Mouse (Mus musculus): ENCODE data around the gene Rxrg.

Gene Rxrg

DNA sequence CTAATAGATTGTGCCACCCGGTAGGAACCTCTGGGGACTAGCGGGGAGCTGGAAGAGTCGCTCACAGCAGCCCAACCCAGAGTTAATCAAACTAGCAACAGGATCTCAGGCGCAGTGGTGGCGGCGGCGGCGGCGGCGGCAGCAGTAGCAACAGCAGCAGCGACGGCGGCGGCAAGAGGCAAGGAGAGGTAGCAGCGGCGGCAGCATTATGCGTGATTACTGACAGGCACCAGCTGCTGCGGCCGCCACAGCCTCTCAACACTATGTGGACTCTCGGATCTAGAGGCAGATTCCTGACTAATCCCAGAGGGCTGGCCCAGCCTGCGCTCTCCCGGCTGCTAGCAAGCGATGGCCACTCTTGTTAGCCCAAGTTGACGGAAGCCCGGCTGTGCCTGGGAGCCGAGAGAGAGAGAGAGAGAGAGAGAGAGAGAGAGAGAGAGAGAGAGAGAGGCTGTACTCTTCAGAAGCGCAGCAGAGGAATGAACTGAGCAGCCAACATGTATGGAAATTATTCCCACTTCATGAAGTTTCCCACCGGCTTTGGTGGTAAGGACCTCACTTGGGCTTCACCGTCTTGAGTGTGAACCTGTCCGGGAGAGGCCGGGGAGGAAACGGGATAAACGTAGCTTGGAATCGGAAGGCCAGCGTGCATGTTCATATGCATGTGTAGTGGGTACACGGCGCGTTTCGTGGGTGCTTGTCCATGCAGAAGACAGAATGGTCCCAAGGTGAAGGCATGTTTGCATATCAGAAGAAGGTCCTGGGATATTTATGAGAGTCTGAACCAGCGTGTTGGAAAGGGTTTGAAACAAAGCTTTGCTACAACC lies at the start of gene Rxrg:
Rxrg (plus strand) TSS at position 130 of the 827 bp plus-strand sequence.
- in situ Hi-C loops (cut with MseI, MboI): no loop called here

DNA sequence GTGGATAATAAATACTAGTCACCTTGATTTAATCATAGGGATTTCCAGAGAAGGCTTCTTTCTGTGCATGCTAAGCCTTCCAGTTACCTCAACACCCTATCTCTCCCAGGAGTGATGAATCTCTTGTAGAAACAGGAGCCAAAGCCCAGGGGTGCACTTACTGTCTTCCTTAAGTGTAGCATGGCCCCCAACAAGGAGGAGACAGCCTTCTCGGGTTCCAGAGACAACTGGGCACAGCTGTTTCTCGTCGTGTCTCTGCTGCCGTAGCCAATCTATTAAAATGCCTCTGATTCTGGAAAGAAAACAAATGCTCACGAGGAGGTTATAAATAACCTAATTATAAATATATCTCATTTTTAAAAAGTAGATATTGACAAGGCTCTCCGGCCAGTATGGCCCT lies 48.9 kb upstream of the Rxrg start:
- in situ Hi-C loops (cut with MseI, MboI): no loop called here

DNA sequence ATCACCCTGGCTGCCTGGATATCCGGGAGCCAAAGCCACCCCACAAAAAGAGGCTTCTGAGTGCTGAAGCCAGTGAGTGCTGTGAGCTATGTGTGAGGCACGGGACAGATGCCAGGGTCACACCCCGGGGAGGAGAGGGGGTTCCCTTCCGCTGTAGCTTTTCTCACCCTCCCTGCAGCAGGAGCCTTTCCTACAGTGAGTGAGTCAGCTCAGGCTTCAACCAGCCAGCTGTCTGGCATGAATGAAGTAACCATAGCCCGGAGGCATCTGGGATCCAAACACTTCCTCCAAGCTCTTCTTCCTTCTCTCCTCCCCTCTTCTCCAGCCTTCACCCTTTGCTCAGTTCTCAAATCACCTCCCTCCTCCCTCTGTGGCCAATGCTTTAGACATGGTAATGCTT lies 46.6 kb upstream of the Rxrg start:
- in situ Hi-C loops (cut with MseI, MboI): no loop called here

DNA sequence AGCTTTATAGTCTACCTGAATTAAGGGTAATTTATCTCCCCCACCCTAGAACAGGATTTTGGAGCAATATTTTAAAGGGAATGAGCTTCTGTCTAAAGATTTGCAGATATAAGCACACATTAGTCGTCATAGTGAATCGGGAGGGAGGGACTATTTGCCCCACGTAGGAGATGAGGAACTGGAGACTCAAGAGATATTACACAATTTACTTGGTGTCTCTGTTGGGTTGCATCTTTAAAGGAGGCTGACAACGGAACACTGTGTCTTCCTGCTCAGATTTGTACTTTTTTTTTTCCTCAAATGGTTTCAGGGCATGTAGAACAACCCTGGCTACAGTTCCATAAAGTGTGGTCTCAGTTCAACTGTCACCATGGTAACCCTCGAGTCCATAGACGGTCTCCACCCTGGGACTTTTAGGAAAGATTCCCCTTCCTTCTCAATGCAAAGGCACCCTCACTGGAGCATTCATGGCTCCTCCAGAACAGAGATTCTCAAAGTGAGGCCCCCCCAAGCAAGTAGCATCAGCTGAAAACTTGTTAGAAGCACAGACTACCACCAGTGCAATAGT lies 44.1 kb upstream of the Rxrg start:
- in situ Hi-C loops (cut with MseI, MboI): no loop called here

DNA sequence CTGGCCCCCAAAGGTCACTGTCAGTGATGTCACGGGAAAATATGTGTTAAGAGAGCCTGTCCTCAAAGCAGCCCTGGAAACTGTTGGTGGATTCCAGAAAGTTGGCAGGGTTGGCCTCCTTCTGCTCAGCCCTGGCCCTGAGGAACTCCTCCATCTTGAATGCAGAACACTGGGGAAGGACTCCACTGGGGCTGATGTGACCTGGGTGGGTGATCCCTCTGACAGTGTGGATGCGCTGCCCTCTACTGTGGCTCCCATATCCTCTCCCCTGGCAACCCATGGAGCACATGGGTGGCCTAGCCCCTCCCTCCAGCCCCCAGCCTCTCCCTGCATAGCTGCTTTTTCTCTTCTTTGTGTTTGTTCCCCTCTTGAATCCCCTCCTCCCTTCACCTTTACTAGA lies 31.6 kb upstream of the Rxrg start:
- in situ Hi-C loops (cut with MseI, MboI): no loop called here

DNA sequence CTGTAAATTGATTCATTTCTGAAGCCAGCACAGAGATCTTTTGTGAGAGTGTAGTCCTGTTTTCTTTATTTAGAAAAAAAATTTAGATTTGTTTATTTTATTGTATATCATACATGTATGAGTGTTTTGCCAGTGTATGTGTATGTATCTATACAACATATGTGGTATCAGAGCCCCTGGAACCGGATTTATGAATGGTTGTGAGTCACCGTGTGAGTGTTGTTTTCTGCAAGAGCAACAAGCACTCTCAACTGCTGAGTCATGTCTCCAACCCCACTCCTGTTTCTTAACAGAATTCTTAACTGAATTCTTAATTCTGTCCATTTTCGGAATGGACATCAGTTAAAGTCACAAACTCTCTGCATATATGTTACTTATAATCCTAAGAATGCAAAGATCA lies 19.1 kb upstream of the Rxrg start:
- in situ Hi-C loops (cut with MseI, MboI): no loop called here

DNA sequence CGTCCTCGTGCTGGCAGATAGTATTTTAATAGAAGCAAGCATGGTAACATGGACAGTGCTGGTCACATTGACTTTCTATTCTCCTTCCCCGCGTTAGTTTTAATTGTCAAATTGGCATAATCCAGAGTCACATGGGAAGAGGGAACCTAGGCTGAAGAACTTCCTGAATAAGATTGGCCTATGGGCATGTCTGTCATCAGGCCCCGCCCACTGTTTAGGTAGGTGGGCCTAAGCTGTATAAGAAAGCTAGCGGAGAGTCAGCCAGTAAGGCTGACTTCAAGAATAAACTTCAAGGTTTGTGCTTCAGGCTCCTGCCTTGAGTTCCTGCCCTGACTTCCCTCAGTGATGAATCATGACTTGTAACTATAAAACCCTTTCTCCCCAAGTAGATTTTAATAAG lies 15.0 kb upstream of the Rxrg start:
- in situ Hi-C loops (cut with MseI, MboI): no loop called here

DNA sequence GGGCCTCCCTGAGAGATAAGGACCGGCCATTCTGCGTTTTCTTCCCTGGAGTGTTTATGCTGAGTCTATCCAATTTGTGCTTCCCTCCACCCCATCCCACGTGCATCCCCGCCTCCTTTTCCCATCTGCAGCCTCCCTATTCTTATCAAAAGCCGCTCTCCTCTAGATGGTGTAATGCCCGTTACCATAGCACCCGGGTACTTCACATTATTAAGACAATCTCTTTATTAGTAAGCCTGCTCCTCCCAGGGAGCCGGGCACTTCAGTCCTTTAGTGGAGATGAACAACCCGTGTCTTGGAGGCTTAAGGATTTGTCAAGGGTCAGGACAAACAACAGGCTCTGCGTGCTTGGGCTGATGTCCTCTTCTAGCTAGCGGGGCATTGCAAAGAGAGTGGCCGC lies 14.3 kb upstream of the Rxrg start:
- in situ Hi-C loops (cut with MseI, MboI): no loop called here

DNA sequence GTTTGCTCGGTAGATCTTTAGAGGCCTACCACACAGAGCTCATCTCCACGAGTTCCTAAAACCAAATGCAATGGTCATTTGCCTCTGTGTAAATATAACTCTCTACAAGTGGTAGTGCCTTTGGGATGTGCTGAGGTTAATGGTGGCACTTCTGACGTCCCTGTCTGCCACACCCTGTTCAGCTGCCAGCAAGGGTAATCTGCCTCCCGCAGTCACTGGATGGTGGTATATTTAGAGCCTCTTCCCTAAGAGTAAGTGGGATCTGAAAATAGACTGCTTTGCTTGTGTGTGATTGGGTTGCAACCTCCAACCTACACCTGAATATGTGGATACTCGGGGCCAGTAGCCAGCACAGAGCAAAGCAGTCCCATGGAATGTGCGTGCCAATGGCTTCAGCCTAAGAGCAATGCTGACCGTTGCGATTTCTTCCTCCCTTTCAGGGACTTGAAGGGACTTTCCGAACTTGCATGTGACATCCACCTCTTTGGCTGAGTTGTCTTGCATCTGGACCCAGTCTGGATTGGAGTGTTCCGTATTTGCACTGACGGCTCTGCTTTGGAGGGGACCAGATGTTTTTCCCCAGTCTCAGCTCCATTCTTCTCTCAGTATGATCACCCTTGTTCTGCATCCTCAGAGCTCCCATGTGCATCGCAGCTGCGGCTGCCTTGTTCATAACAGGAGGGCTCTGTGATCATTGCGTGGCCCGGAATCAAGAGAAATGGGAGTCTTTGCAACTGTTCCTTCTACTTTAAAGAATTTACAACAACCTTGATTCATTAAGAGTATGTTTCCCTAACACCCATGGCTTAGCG lies 9.2 kb upstream of the Rxrg start:
- in situ Hi-C loops (cut with MseI, MboI): no loop called here

DNA sequence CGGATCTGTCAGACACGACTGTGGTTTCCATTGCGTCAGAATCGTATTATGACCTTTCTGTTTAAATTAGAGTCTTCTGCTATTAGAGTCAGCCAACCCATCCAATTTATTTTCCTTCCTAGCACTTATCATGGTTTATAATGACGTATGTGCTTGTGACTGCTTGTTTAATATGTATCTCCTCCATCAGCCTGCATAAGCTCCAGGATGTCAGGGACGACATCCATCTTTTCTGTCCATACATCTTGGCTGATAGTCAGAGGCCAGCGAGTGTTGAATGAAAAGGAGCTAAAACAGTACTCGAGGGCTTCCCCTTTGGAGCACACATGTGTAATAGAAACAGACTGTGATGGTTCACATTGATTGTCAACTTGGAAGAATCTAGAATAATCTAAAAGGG lies 6.0 kb upstream of the Rxrg start:
- in situ Hi-C loops (cut with MseI, MboI): no loop called here

DNA sequence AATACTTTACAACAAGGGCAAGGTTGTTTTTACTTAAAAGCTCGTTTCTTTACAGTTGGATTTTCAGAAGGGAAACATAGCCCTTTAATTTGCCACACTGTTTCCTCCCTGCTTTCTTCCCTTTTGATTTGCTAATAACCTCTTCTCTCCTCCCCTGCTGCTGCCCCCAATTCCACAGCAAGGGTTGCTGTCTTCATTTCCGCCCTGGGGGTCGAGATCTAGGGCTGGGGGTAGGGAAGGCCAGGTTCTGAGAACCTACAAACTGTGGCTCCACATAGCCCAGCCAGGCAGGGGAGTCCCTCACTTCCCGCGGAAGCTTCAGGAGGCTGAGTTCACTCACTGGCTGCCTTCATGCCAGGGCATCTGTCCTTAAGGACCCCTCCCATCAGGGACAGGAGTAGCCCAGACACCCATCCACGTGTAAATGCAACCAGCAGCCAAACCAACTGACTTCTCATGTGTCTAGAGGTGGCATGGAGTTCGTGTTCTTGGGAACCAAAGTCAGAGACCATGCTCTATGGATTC lies 1.1 kb downstream of the Rxrg start:
- in situ Hi-C loops (cut with MseI, MboI): no loop called here

DNA sequence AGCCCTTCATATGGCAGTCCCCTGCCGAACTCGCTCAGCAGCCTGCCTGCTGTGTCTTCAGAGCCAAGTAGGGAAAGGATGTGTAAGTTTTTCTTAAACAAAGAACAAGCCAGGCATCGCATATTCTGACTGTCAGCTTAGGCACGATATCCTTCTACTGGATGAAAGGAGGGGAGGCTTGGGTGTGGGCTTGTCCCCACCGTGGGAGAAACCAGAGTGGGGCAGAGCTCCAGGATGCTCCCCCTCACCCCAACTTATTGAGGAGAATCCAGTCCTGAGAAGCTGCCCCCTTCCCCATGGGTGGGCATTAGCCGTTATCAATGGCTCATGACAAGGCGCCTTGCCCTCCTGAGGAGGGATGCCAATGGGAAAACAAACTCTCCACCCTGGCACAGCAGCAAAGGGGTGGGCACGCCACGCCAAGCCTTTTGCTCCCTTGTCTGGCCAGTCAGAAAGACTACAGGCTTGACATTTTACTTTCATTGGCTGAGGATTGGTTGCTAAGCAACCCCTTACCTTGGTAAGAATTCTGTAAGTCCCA lies 10.1 kb downstream of the Rxrg start:
- in situ Hi-C loops (cut with MseI, MboI): no loop called here

DNA sequence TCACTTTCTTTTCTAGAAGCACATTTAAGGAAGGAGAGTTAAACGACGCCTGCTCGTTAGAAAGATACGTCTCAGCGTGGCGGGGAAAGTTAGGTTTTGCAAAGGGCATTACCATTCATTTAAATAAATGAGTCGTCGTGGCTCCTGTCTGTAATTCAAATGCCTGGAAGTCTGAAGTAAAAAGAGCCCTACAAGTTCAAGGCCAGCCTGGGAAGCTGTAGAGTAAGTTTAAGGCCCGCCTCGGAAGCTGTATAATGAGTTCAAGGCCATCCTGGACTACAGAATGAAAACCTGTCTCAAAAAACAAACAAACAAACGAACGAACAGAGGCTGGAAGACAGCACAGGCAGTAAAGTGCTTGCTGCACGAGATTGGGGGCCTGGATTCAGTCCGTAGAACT lies 18.9 kb downstream of the Rxrg start:
- in situ Hi-C loops (cut with MseI, MboI): no loop called here

DNA sequence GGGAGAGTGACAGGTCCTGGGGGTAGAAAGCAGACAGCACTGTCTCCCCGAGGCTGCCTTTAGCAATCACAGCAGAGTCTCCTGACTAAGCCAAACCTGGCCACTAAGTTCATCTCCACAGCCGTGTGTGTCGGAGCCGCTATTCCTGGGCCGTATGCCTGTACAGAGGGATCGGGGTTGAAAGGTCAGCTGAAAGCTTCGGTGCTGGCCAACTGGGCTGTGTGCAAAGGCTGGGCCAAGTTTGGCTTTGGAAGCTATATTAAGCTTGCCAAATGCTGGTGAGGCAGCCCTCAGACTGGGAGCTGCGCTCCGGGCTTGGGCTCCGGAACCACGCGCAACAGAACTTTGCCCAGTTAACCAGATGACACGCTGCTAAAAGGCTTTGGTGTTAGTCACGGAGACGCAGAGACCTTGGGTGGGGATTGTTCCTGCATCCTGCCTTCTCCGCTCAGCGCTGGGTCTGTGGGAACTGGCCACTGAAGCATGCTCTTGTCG lies 19.9 kb downstream of the Rxrg start:
- in situ Hi-C loops (cut with MseI, MboI): no loop called here

DNA sequence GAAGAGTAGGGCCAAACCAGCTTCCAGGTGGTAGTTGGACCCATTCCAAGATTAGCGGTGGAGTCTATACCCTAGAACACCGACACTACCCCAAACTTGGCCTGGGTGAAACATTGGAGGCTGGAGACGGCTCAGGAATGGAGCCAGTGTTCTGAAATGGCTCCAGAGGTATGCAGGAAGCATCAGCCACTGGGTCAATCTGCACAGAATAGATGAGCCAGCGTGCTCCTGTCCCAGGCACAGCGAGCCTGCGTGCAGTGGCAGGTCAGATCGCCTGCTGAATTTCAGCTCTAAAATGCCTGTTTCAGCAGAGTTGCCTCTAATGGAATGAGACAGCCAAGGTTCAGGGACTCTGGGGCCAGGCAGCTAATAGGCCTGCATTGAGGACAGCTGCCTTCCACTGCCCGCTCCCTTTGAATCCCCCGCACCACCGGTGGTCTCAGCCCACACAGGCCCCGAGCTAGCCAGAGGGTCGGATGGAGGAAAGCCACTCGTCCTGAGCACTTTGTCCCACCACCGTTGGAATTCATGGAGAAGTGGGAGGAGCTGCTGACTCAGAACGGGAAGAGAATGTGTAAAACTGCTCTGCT lies 22.1 kb downstream of the Rxrg start:
- in situ Hi-C loops (cut with MseI, MboI): no loop called here

DNA sequence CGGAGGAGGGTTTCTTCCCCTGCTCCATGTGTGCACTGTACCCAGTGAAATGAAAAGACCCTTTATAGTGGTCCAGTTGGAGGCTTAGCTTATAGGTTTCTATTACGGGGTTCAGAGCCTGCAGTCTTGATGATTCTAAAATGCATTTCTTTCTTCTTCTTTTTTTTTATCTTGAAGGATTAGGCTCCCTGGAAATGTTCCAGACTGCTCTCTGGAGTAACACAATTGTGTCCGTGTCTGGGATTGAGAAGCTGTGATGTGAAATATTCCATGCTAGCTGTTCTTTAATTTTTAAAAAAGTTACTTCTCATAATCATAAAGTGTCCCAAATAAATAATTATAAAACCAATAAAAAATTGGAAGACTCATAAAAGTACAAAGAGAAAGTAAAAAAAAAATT lies 26.9 kb downstream of the Rxrg start:
- in situ Hi-C loops (cut with MseI, MboI): loop anchor here in 1 of 2 experiments (25.0 kb wide), 1 partner anchor 413 kb away; no protein-coding TSS in a partner anchor

DNA sequence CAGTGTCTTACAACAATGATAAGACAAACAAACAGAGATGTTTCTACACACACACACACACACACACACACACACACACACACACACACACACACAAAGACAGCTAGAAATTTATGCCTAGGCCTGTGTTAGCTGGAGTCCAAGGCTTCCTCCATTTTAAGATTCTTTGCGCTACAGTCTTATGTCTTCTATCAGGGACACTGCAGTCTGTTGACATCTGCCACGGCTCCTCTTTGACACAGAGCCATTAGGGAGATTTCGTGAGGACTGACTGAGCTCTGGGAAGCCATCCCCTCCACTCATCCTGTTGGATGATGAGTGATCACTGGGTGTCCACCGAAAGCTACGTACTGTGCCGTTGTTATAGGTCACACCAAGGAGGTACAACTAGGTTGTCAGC lies 33.6 kb downstream of the Rxrg start:
- in situ Hi-C loops (cut with MseI, MboI): loop anchor here in 1 of 2 experiments (25.0 kb wide), 1 partner anchor 419 kb away; no protein-coding TSS in a partner anchor

DNA sequence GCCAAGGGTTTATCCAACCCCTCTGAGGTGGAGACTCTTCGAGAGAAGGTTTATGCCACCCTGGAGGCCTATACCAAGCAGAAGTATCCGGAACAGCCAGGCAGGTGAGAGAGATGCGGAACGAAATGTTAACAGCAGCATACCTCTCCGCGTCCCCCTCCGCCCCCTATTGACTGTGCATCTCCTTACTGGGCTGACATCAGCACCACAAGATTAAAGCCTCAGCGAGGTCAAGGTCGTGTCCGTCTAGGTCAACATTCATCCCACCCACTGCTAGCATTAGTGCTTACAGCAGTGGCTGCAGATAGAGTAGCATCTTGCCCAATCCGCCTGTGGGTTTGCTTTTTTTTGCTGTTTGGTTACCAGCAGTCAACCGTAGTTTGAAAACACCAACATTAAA lies 37.5 kb downstream of the Rxrg start:
- in situ Hi-C loops (cut with MseI, MboI): loop anchor here (5.0 to 25.0 kb wide), 2 partner anchors 223 to 423 kb away; no protein-coding TSS in a partner anchor

DNA sequence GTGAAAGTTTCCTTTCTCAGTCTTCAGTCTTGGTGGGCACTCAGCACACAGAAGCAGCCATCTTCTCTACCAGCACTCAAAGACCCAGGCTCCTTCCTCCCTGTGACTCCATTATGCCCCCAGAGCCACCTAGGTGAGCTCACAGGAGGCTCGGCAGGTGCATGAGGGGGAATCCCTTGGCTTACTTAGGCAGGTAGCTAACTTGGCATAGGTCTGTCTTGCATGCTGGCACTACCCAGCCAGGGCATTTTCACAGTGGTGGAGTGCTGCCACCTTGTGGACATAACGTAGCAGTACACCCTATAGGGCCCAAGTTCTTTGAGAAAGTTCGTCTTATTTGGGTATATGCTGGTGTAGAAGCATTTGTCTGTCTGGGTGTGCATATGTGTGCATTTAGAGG lies 38.8 kb downstream of the Rxrg start:
- in situ Hi-C loops (cut with MseI, MboI): loop anchor here (5.0 to 25.0 kb wide), 2 partner anchors 225 to 425 kb away; no protein-coding TSS in a partner anchor

DNA sequence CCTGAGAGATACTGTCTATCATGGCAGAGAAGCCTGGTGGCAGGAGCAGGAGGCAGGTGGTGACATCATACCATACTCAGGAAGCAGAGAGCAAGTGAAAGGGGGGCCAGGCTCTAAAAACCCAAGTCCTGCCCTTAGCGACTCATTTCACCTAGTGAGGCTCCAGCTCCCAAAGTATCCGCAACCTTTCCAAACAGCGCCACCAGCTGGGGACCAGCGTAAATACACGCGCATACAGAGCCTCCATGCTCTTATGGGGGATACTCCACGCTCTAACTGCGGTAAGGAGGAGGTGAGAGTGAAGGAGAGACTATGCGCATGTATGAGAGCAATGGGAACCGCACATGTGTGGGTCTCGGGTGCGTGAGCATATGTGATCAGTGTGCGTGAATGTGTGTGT lies 39.9 kb downstream of the Rxrg start:
- in situ Hi-C loops (cut with MseI, MboI): loop anchor here (5.0 to 25.0 kb wide), 2 partner anchors 226 to 426 kb away; no protein-coding TSS in a partner anchor

DNA sequence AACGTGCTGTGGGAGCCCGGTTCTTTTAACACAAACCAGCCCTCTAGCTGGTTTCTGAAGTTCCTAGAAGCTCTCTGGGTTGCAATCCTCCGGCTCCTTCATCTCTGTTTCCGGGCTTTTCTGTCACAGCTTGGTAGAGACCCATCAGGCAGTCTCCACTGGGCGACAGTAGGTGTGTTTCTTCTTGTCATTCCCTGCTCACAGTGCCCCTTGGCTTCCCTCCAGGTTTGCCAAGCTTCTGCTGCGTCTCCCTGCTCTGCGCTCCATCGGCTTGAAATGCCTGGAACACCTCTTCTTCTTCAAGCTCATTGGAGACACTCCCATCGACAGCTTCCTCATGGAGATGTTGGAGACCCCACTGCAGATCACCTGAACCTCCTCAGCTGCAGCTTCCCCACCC lies 40.7 kb downstream of the Rxrg start:
- in situ Hi-C loops (cut with MseI, MboI): loop anchor here (5.0 to 25.0 kb wide), 2 partner anchors 227 to 427 kb away; no protein-coding TSS in a partner anchor

Measured in mouse trophoblast stem cell (cell line).